Mouse (Mus musculus): ENCODE measurements around the gene Hoxd9. TPM values are rescaled to one million over a fixed set of nuclear protein-coding genes. Genes with fewer than 3 reads are reported as not detected.

Hoxd9 gene
- polyA plus RNA-seq (2015; fragmentation: Nextera tagmentation; extraction: Ambion mirVana) = 0.80 and 1.4 TPM in 2 replicates

GRCm38 (mm10) chr2:74697567-74698121 lies at the start of gene Hoxd9:
Gene Hoxd9 (plus strand): TSS chr2:74697727.
- H3K4me2 ChIP-seq = peak within 1 kb of the TSS; percentile 58
- peaks cover 14% of the 10 kb centered on the region for H3K4me1 ChIP-seq
- H3K27me3 ChIP-seq = peaks cover 100% of the 10 kb centered on the region
- H3K9me3 ChIP-seq = no peaks in the 10 kb centered on the region
- no peaks in the 10 kb centered on the region for H3K36me3 ChIP-seq
- peak within 1 kb of the TSS; percentile 52 for H3K9ac ChIP-seq
- no peak within 1 kb of the TSS for H3K27ac ChIP-seq
- under 1% methylated on average over 43 of the region's 43 CpGs for WGBS
- peak within 1 kb of the TSS; percentile 37 for H3K4me3 ChIP-seq
- ATAC-seq (ENCODE audit: insufficient number of reproducible peaks, insufficient read depth, low FRiP score, low TSS enrichment, low read depth) = no peak

DNA sequence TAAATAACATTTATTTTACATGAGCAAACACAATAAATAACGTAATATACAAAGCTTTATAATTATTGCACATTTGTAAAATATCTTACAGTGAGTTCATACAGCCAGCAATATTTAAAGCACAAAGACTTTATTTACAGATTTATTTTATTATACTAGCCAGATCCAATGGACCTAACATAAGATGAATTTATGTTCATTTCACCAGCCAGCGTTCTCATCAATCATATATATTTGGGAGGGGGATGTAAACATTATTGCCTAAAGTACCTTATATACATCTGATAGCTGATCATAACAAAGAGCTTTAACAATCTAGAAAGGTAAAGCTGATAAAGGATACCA lies 44.6 kb upstream of the Hoxd9 start:
- Histone ChIP-seq H3K9me3 (no peaks in the 10 kb centered on the region), H3K27ac (no peak overlapping the region), H3K36me3 (no peaks in the 10 kb centered on the region), H3K4me1 (peaks cover 22% of the 10 kb centered on the region), H3K4me3 (no peak overlapping the region), H3K4me2 (no peak overlapping the region), H3K9ac (no peak overlapping the region), H3K27me3 (peaks cover 90% of the 10 kb centered on the region)
- 43% methylated on average over 2 of the region's 2 CpGs for WGBS
- ATAC-seq (ENCODE audit: insufficient number of reproducible peaks, insufficient read depth, low FRiP score, low TSS enrichment, low read depth) = no peak

- 12% methylated on average over 17 of the region's 17 CpGs for WGBS
- Histone ChIP-seq H3K4me2 (no peak overlapping the region), H3K4me3 (no peak overlapping the region), H3K27ac (no peak overlapping the region), H3K4me1 (peaks cover 21% of the 10 kb centered on the region), H3K27me3 (peaks cover 90% of the 10 kb centered on the region), H3K9me3 (no peaks in the 10 kb centered on the region), H3K36me3 (no peaks in the 10 kb centered on the region), H3K9ac (no peak overlapping the region)
- ATAC-seq (ENCODE audit: insufficient number of reproducible peaks, insufficient read depth, low FRiP score, low TSS enrichment, low read depth) = no peak
Measured at GRCm38 (mm10) chr2:74653781-74654535, 43.6 kb upstream of the Hoxd9 start.

DNA sequence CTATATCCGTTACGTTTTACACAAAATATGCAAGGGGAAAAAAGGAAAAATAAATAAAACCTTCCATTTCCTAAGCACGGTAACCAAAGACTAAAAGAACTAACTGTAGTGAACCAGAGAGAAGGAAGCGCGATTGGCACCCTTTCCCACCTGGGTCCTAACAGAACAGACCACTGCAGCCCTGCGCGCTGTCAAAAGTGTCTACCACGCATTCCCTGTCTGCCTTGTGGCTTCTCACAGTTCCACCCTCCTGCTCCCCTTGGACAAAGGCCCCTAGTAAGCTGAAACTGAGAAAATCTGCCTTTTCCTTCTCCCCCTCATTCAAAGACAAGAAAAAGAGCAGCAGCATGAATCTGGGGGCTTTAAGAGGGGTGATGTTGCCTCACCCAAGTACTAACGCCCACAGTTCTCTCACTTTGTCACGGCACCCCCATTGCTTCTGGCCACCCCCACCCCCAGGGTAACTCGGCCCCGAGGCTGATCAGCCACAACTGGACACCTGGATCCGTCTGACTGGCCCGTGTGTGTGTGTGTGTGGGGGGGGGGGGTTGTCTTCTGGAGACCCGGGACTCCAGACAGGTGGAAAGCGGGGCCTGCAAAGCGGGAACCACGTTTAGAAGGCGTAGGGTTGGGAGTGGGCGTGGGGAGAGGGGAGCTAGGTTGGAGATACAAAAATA lies 42.6 kb upstream of the Hoxd9 start:
- peak overlapping the region; percentile 62; the same call in 1 of the 2 replicates for H3K4me2 ChIP-seq
- H3K4me3 ChIP-seq = peak overlapping the region; percentile 42; the same call in 1 of the 2 replicates
- no peak; the same call in 1 of the 2 replicates for ATAC-seq (ENCODE audit: insufficient number of reproducible peaks, insufficient read depth, low FRiP score, low TSS enrichment, low read depth)
- peaks cover 25% of the 10 kb centered on the region for H3K4me1 ChIP-seq
- H3K9me3 ChIP-seq = no peaks in the 10 kb centered on the region
- H3K27me3 ChIP-seq = peaks cover 90% of the 10 kb centered on the region
- WGBS = 5% methylated on average over 20 of the region's 20 CpGs
- no peak overlapping the region for H3K27ac ChIP-seq
- no peak overlapping the region for H3K9ac ChIP-seq
- H3K36me3 ChIP-seq = no peaks in the 10 kb centered on the region

GRCm38 (mm10) chr2:74655420-74655781 lies 42.1 kb upstream of the Hoxd9 start:
- ATAC-seq (ENCODE audit: insufficient number of reproducible peaks, insufficient read depth, low FRiP score, low TSS enrichment, low read depth) = no peak
- Histone ChIP-seq H3K9me3 (no peaks in the 10 kb centered on the region), H3K9ac (peak overlapping the region; percentile 36; the same call in 1 of the 2 replicates), H3K36me3 (no peaks in the 10 kb centered on the region), H3K4me1 (peaks cover 25% of the 10 kb centered on the region), H3K27ac (no peak overlapping the region), H3K27me3 (peaks cover 90% of the 10 kb centered on the region), H3K4me3 (peak overlapping the region; percentile 42), H3K4me2 (peak overlapping the region; percentile 62)
- under 1% methylated on average over 29 of the region's 47 CpGs for WGBS

DNA sequence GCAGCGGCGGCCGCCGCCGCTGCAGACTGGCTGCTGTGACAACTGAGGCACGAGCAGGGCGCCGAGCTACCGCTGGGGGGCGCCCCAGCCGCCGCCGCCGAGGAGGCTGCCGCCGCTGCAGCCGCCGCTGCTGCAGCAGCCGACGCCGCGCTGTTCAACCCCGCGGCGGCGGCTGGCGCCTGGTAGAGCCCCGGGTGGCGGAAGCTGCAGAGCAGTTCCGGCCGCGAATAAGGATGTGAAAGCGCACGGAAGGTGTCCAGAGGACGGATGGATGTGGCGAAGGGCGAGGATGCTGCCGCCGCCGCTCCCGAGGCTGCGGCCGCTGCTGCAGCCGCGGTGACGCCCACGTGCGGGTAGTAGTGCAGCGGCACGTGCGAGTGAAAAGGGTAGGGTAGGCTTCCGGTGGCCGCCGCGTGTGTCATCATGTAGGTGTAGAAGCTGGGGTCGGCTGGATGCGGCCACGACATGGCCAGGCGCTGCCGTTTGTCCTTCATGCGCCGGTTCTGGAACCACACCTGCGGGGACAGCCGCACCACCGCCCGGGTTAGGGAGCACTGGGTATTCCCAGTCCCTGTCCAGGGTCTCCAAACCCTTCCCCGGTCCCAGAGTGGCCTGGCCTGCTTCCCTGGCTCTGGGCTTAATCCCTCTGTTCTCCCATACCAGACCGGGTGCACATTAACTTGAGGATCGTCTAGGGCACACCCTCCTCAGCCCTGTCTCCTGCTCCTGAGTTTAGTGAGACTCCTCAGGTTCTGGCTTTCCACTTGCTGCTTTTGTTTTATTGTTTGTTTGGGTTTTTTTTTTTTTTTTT lies 41.5 kb upstream of the Hoxd9 start:
- peak overlapping the region; percentile 36; the same call in 1 of the 2 replicates for H3K9ac ChIP-seq
- H3K4me2 ChIP-seq = peak overlapping the region; percentile 62
- peaks cover 27% of the 10 kb centered on the region for H3K4me1 ChIP-seq
- WGBS = under 1% methylated on average over 65 of the region's 69 CpGs
- no peak; the same call in 1 of the 2 replicates for ATAC-seq (ENCODE audit: insufficient number of reproducible peaks, insufficient read depth, low FRiP score, low TSS enrichment, low read depth)
- peak overlapping the region; percentile 42 for H3K4me3 ChIP-seq
- H3K27ac ChIP-seq = no peak overlapping the region
- no peaks in the 10 kb centered on the region for H3K36me3 ChIP-seq
- no peaks in the 10 kb centered on the region for H3K9me3 ChIP-seq
- H3K27me3 ChIP-seq = peaks cover 90% of the 10 kb centered on the region

DNA sequence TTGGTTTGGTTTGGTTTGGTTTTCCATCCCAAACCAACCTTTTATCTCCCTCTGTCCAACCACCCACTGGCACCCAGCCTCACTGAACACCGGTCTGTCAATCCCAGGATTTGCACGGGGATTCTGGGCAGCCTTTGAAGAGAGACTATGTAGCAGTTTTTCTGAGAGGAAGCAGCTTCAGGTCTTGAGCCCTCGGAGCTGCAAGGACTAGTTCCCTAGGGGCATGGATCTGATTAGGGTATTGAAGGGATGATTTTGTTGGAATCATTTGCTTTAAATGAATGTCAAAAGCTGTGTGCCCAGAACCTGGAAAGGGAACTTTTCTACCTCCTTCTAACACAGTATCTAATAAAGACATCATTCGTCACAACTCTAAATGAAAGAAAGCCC lies 40.9 kb upstream of the Hoxd9 start:
- peaks cover 90% of the 10 kb centered on the region for H3K27me3 ChIP-seq
- no peaks in the 10 kb centered on the region for H3K9me3 ChIP-seq
- no peak overlapping the region for H3K9ac ChIP-seq
- H3K36me3 ChIP-seq = no peaks in the 10 kb centered on the region
- H3K27ac ChIP-seq = no peak overlapping the region
- ATAC-seq (ENCODE audit: insufficient number of reproducible peaks, insufficient read depth, low FRiP score, low TSS enrichment, low read depth) = no peak
- H3K4me1 ChIP-seq = peaks cover 30% of the 10 kb centered on the region
- H3K4me2 ChIP-seq = no peak overlapping the region
- 0% methylated on average over 4 of the region's 4 CpGs for WGBS
- H3K4me3 ChIP-seq = no peak overlapping the region

DNA sequence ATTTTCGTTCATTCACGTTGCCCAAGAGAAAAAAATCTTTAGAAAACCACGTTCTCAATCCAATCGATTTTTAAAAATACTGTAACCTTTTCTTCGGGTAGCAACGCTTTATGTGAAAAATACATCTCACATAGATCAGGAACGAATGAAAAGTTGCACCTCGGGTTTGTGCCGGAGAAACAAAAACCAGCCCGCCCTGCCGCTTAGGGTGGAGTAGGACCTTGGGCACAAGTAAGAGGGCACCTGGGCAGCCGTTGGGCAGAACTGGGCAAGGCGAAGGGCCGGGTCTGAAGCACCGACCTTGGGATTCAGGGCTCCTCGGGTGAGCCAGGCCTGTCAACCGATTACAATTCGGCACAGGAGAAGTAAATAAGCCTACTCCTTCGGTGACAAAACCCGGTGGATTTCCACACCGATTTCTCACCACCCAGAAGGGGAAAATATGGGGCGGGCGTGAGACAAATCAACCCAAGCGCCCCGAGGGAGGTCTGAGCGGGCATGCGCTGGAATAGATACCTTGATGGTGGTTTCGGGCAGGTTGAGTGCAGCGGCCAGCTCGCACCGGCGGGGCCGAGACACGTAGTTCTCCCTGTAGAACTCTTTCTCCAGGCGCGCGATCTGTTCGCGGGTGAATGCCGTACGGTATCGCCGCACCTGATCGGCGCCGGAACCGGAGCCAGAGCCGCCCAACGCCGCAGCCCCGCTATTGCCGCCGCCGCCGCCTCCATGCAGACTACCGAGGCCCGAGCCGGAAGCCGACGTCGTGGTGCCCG lies 40.1 kb upstream of the Hoxd9 start:
- 2% methylated on average over 62 of the region's 62 CpGs for WGBS
- ATAC-seq (ENCODE audit: insufficient number of reproducible peaks, insufficient read depth, low FRiP score, low TSS enrichment, low read depth) = no peak
- H3K9ac ChIP-seq = no peak overlapping the region

GRCm38 (mm10) chr2:74658024-74658666 lies 39.4 kb upstream of the Hoxd9 start:
- no peak overlapping the region for H3K9ac ChIP-seq
- H3K27me3 ChIP-seq = peaks cover 95% of the 10 kb centered on the region
- no peak overlapping the region for H3K27ac ChIP-seq
- no peaks in the 10 kb centered on the region for H3K9me3 ChIP-seq
- 2% methylated on average over 15 of the region's 15 CpGs for WGBS
- no peak for ATAC-seq (ENCODE audit: insufficient number of reproducible peaks, insufficient read depth, low FRiP score, low TSS enrichment, low read depth)
- no peaks in the 10 kb centered on the region for H3K36me3 ChIP-seq
- peak overlapping the region; percentile 21 for H3K4me3 ChIP-seq
- peaks cover 31% of the 10 kb centered on the region for H3K4me1 ChIP-seq
- peak overlapping the region; percentile 31 for H3K4me2 ChIP-seq

More for the DNA sequence above, 40.1 kb upstream of the Hoxd9 start:
- H3K36me3 ChIP-seq = no peaks in the 10 kb centered on the region
- peak overlapping the region; percentile 18 for H3K4me3 ChIP-seq
- H3K27ac ChIP-seq = no peak overlapping the region
- peaks cover 90% of the 10 kb centered on the region for H3K27me3 ChIP-seq
- H3K4me2 ChIP-seq = peak overlapping the region; percentile 31
- no peaks in the 10 kb centered on the region for H3K9me3 ChIP-seq
- H3K4me1 ChIP-seq = peaks cover 31% of the 10 kb centered on the region

- Histone ChIP-seq H3K9ac (0 out of 2 replicates have a peak overlapping the region, but pooled peaks have one; percentile 32), H3K9me3 (no peaks in the 10 kb centered on the region), H3K4me3 (peak overlapping the region; percentile 21), H3K27me3 (peaks cover 99% of the 10 kb centered on the region), H3K36me3 (no peaks in the 10 kb centered on the region), H3K4me1 (peaks cover 35% of the 10 kb centered on the region), H3K4me2 (peak overlapping the region; percentile 24), H3K27ac (no peak overlapping the region)
- under 1% methylated on average over 47 of the region's 47 CpGs for WGBS
- no peak for ATAC-seq (ENCODE audit: insufficient number of reproducible peaks, insufficient read depth, low FRiP score, low TSS enrichment, low read depth)
Measured at GRCm38 (mm10) chr2:74658667-74659371, 38.7 kb upstream of the Hoxd9 start.

Measured in embryonic facial prominence, embryonic 13.5 days (tissue).